Mouse (Mus musculus): Measurements from ENCODE around the gene Pdk2. TPM values are rescaled to one million over a fixed set of nuclear protein-coding genes. Genes with fewer than 3 reads are reported as not detected.
A peak's percentile ranks its signal among the peaks of the same experiment; 100 is the strongest.

Gene Pdk2
- polyA plus RNA-seq, 1 experiment from 2014 or later = 148 TPM

- Histone ChIP-seq H3K4me2 (ENCODE audit: low read depth, low read length) (peak overlapping the region; percentile 98), H3K9ac (ENCODE audit: low read length) (peak overlapping the region; percentile 95), H3K36me3 (ENCODE audit: control insufficient read depth, insufficient read depth) (no peaks in the 10 kb centered on the region), H3K4me1 (ENCODE audit: control insufficient read depth, insufficient read depth, low read length) (peaks cover 55% of the 10 kb centered on the region), H3K27me3 (ENCODE audit: control insufficient read depth, insufficient read depth, low read length) (no peaks in the 10 kb centered on the region), H3K27ac (ENCODE audit: low read length) (peak overlapping the region; percentile 94), H3K4me3 (ENCODE audit: low read length) (peak overlapping the region; percentile 93), H3K9me3 (replicated peaks; ENCODE audit: control insufficient read depth, low read length) (no peaks in the 10 kb centered on the region)
- WGBS = 41% methylated on average over 6 of the region's 6 CpGs
- ATAC-seq (replicated peaks; ENCODE audit: extremely low read depth, insufficient read depth, low FRiP score) = no peak
Measured at GRCm38 (mm10) chr11:94990102-94990748, 50.9 kb downstream of the Pdk2 start.

- H3K4me3 ChIP-seq (ENCODE audit: low read length) = peak overlapping the region; percentile 93
- WGBS = under 1% methylated on average over 12 of the region's 12 CpGs
- H3K27me3 ChIP-seq (ENCODE audit: control insufficient read depth, insufficient read depth, low read length) = no peaks in the 10 kb centered on the region
- H3K36me3 ChIP-seq (ENCODE audit: control insufficient read depth, insufficient read depth) = no peaks in the 10 kb centered on the region
- H3K4me2 ChIP-seq (ENCODE audit: low read depth, low read length) = peak overlapping the region; percentile 98
- H3K9ac ChIP-seq (ENCODE audit: low read length) = peak overlapping the region; percentile 73
- peaks cover 48% of the 10 kb centered on the region for H3K4me1 ChIP-seq (ENCODE audit: control insufficient read depth, insufficient read depth, low read length)
- no peaks in the 10 kb centered on the region for H3K9me3 ChIP-seq (replicated peaks; ENCODE audit: control insufficient read depth, low read length)
- peak overlapping the region; percentile 94 for H3K27ac ChIP-seq (ENCODE audit: low read length)
- ATAC-seq (replicated peaks; ENCODE audit: extremely low read depth, insufficient read depth, low FRiP score) = peak; percentile 59
Measured at GRCm38 (mm10) chr11:94989562-94990017, 51.6 kb downstream of the Pdk2 start.

DNA sequence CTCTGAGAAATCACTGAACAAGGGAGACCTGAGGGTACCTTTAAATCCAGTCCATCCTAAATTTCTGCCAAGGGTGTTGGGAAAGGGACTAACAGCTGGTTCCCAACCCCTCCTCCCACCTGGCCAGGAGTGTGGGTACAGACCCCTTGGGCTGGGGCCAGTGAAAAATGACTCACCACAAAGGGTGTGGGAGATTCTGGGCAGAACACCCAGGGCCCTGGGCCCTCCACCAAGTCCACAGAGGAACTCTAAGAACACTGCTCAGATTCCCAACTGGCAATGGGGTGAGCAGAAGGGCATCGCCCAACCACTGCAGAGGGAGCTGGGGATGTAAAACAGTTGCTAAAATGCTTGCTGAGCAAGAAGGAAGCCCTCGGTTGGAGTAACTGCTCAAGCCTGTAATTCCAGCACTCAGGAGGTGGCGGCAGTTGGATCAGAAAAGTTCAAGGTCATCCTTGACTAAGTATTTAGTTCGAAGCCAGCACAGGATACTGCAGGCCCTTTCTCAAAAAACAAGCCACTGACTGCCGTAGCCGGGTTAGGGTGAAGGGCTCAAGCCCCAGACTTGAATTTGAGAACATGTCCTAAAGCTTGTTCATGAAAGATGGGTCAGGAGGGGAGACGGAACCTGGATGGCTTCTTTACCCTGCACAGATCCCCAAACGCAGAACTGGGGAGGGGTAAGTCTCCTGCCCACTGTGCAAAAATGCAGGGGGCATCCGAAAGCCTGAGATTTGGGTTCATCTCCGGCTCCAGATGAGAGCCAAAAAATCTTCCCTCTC is 52.2 kb downstream of the Pdk2 start:
- no peak for ATAC-seq (replicated peaks; ENCODE audit: extremely low read depth, insufficient read depth, low FRiP score)
- peak overlapping the region; percentile 94 for H3K27ac ChIP-seq (ENCODE audit: low read length)
- no peaks in the 10 kb centered on the region for H3K9me3 ChIP-seq (replicated peaks; ENCODE audit: control insufficient read depth, low read length)
- H3K9ac ChIP-seq (ENCODE audit: low read length) = peak overlapping the region; percentile 73
- H3K27me3 ChIP-seq (ENCODE audit: control insufficient read depth, insufficient read depth, low read length) = no peaks in the 10 kb centered on the region
- peak overlapping the region; percentile 93 for H3K4me3 ChIP-seq (ENCODE audit: low read length)
- H3K4me1 ChIP-seq (ENCODE audit: control insufficient read depth, insufficient read depth, low read length) = peaks cover 42% of the 10 kb centered on the region
- no peaks in the 10 kb centered on the region for H3K36me3 ChIP-seq (ENCODE audit: control insufficient read depth, insufficient read depth)
- WGBS = 19% methylated on average over 10 of the region's 10 CpGs
- H3K4me2 ChIP-seq (ENCODE audit: low read depth, low read length) = peak overlapping the region; percentile 98

DNA sequence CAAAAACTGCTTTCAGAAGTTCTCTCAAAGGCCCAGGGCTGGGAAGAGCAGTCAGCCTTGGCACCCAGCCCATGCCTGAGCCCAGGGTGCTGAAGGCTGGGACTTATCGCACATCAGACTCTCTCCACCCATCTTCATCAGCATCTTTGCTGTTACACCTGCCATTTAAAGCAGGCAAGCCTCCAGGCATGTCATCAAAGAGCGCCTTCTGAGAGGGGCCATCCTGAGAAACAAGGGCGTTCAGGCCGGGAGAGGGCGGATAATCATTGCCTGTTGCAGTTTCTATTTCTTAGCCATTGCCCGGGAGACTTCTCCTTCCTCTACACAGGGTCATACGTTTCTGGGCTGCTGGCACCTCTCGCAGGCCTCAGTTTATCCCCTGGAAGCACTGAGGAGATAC is 53.3 kb downstream of the Pdk2 start:
- H3K4me3 ChIP-seq (ENCODE audit: low read length) = no peak overlapping the region
- H3K27me3 ChIP-seq (ENCODE audit: control insufficient read depth, insufficient read depth, low read length) = no peaks in the 10 kb centered on the region
- ATAC-seq (replicated peaks; ENCODE audit: extremely low read depth, insufficient read depth, low FRiP score) = no peak
- no peaks in the 10 kb centered on the region for H3K9me3 ChIP-seq (replicated peaks; ENCODE audit: control insufficient read depth, low read length)
- H3K4me2 ChIP-seq (ENCODE audit: low read depth, low read length) = no peak overlapping the region
- WGBS = 72% methylated on average over 8 of the region's 8 CpGs
- H3K36me3 ChIP-seq (ENCODE audit: control insufficient read depth, insufficient read depth) = no peaks in the 10 kb centered on the region
- H3K9ac ChIP-seq (ENCODE audit: low read length) = no peak overlapping the region
- peaks cover 31% of the 10 kb centered on the region for H3K4me1 ChIP-seq (ENCODE audit: control insufficient read depth, insufficient read depth, low read length)
- no peak overlapping the region for H3K27ac ChIP-seq (ENCODE audit: low read length)

- Histone ChIP-seq H3K4me2 (ENCODE audit: low read depth, low read length) (no peak overlapping the region), H3K9me3 (replicated peaks; ENCODE audit: control insufficient read depth, low read length) (no peaks in the 10 kb centered on the region), H3K4me3 (ENCODE audit: low read length) (no peak overlapping the region), H3K27ac (ENCODE audit: low read length) (no peak overlapping the region), H3K4me1 (ENCODE audit: control insufficient read depth, insufficient read depth, low read length) (peaks cover 27% of the 10 kb centered on the region), H3K9ac (ENCODE audit: low read length) (peak overlapping the region; percentile 30; the same call in 1 of the 2 replicates), H3K27me3 (ENCODE audit: control insufficient read depth, insufficient read depth, low read length) (no peaks in the 10 kb centered on the region), H3K36me3 (ENCODE audit: control insufficient read depth, insufficient read depth) (no peaks in the 10 kb centered on the region)
- 49% methylated on average over 6 of the region's 6 CpGs for WGBS
- no peak for ATAC-seq (replicated peaks; ENCODE audit: extremely low read depth, insufficient read depth, low FRiP score)
Measured at GRCm38 (mm10) chr11:94987341-94987740, 53.8 kb downstream of the Pdk2 start.

DNA sequence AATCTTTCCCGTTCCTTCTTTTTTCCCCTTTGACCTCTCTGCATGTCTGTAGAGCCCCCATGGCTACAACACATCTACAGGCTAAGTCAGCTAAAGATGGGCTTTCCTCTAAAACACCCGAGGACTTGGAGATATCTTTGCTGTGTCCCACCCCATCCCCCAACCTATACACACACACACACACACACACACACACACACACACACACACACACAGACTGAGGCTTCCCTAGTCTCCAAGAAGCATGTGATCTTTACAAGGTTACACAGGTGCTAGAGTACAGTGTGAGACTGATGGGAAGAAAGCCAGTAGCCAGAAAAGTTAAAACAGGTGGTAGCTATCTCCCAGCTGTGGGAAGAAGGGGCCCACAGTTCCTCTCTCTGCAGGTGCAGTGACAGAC is 54.7 kb downstream of the Pdk2 start:
- Histone ChIP-seq H3K27ac (ENCODE audit: low read length) (no peak overlapping the region), H3K4me3 (ENCODE audit: low read length) (no peak overlapping the region), H3K4me2 (ENCODE audit: low read depth, low read length) (no peak overlapping the region), H3K36me3 (ENCODE audit: control insufficient read depth, insufficient read depth) (no peaks in the 10 kb centered on the region), H3K9ac (ENCODE audit: low read length) (no peak overlapping the region), H3K27me3 (ENCODE audit: control insufficient read depth, insufficient read depth, low read length) (no peaks in the 10 kb centered on the region), H3K4me1 (ENCODE audit: control insufficient read depth, insufficient read depth, low read length) (peaks cover 27% of the 10 kb centered on the region), H3K9me3 (replicated peaks; ENCODE audit: control insufficient read depth, low read length) (no peaks in the 10 kb centered on the region)
- 46% methylated on average over 2 of the region's 2 CpGs for WGBS
- no peak for ATAC-seq (replicated peaks; ENCODE audit: extremely low read depth, insufficient read depth, low FRiP score)

GRCm38 (mm10) chr11:94985822-94986221 is 55.3 kb downstream of the Pdk2 start:
- H3K9me3 ChIP-seq (replicated peaks; ENCODE audit: control insufficient read depth, low read length) = no peaks in the 10 kb centered on the region
- 66% methylated on average over 5 of the region's 5 CpGs for WGBS
- H3K27me3 ChIP-seq (ENCODE audit: control insufficient read depth, insufficient read depth, low read length) = no peaks in the 10 kb centered on the region
- no peak for ATAC-seq (replicated peaks; ENCODE audit: extremely low read depth, insufficient read depth, low FRiP score)
- no peak overlapping the region for H3K4me3 ChIP-seq (ENCODE audit: low read length)
- no peak overlapping the region for H3K4me2 ChIP-seq (ENCODE audit: low read depth, low read length)
- H3K9ac ChIP-seq (ENCODE audit: low read length) = no peak overlapping the region
- H3K36me3 ChIP-seq (ENCODE audit: control insufficient read depth, insufficient read depth) = no peaks in the 10 kb centered on the region
- H3K4me1 ChIP-seq (ENCODE audit: control insufficient read depth, insufficient read depth, low read length) = peaks cover 27% of the 10 kb centered on the region
- H3K27ac ChIP-seq (ENCODE audit: low read length) = no peak overlapping the region

- Histone ChIP-seq H3K27ac (ENCODE audit: low read length) (no peak overlapping the region), H3K9ac (ENCODE audit: low read length) (no peak overlapping the region), H3K4me3 (ENCODE audit: low read length) (no peak overlapping the region), H3K36me3 (ENCODE audit: control insufficient read depth, insufficient read depth) (no peaks in the 10 kb centered on the region), H3K4me2 (ENCODE audit: low read depth, low read length) (no peak overlapping the region), H3K27me3 (ENCODE audit: control insufficient read depth, insufficient read depth, low read length) (no peaks in the 10 kb centered on the region), H3K4me1 (ENCODE audit: control insufficient read depth, insufficient read depth, low read length) (peaks cover 23% of the 10 kb centered on the region), H3K9me3 (replicated peaks; ENCODE audit: control insufficient read depth, low read length) (no peaks in the 10 kb centered on the region)
- no peak for ATAC-seq (replicated peaks; ENCODE audit: extremely low read depth, insufficient read depth, low FRiP score)
- WGBS = 42% methylated on average over 1 of the region's 1 CpGs
Measured at GRCm38 (mm10) chr11:94985140-94985539, 56.0 kb downstream of the Pdk2 start.
